In the genomic region with DNA sequence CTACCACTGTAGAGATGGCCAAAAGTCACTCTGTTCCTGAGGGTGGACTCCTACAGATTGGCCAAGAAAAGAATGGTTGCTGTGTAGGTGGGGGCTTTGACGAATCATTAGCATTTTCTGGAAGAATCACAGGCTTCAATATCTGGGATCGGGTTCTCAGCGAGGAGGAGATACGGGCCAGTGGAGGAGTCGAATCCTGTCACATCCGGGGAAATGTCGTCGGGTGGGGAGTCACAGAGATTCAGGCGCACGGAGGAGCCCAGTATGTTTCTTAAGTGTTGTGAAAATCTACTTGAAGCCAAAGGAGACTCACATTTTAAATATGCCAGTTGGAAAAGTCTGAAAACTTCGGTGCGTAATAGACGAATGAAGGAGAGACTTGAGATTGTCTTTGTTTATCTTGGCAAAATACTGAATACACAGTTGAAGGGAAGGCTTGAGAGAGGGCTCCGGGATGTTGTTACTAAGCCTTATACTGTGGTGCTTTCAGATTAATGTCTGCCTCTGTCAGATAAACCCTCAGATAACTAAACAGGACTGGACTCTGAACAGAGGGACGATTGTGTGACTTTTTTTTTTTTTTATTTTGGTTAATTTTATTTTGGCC, we compare ENCODE assay signal across 23 mouse cellular contexts. TPM values are rescaled to one million over a fixed set of nuclear protein-coding genes. Genes with fewer than 3 reads are reported as not detected.
DNase-seq lines count a peak whose midpoint lies in the region; ATAC-seq and TF ChIP-seq lines count a peak whose summit lies in the region.
"Had no signal": no experiment of that assay in that cellular context is flagged by ENCODE, and none has a peak within 500 bp of the region (broad histone marks: within the 10 kb centered on the region; RNA-seq: fewer than 3 reads in every experiment).

No protein-coding gene starts in this region.

- no peaks in the 10 kb centered on the region for H3K27me3 ChIP-seq in embryonic facial prominence, embryonic 12.5 days
- no peaks in the 10 kb centered on the region; the same call in 1 of the 2 replicates for H3K27me3 ChIP-seq in embryonic facial prominence, embryonic 10.5 days (replicated peaks; ENCODE audit: low read depth, poor library complexity, severe bottlenecking)
- no peaks in the 10 kb centered on the region for H3K27me3 ChIP-seq in limb, embryonic 14.5 days (ENCODE audit: control insufficient read depth, insufficient read depth, low read length)
- H3K27me3 ChIP-seq in limb, embryonic 10.5 days (ENCODE audit: low read depth, poor library complexity, severe bottlenecking), result no peaks in the 10 kb centered on the region
- no peaks in the 10 kb centered on the region; the same call in 1 of the 2 replicates for H3K27me3 ChIP-seq in embryonic facial prominence, embryonic 14.5 days (replicated peaks; ENCODE audit: control insufficient read depth, insufficient read depth, low read length)
- H3K27me3 ChIP-seq: neural tube, embryonic 15.5 days had no signal

- H3K4me3 ChIP-seq in embryonic facial prominence, embryonic 12.5 days, result no peak overlapping the region
- no peak overlapping the region for H3K4me3 ChIP-seq in embryonic facial prominence, embryonic 10.5 days
- no peak overlapping the region for H3K4me3 ChIP-seq in limb, embryonic 14.5 days (replicated peaks; ENCODE audit: low read length)
- H3K4me3 ChIP-seq in limb, embryonic 10.5 days, result no peak overlapping the region
- no peak overlapping the region for H3K4me3 ChIP-seq in embryonic facial prominence, embryonic 14.5 days (ENCODE audit: low read depth, low read length)
- H3K4me3 ChIP-seq: hindbrain, embryonic 10.5 days; neural tube, embryonic 15.5 days had no signal

- no peak overlapping the region for H3K9ac ChIP-seq in embryonic facial prominence, embryonic 12.5 days
- no peak overlapping the region for H3K9ac ChIP-seq in limb, embryonic 14.5 days (ENCODE audit: low read depth, low read length, severe bottlenecking)
- no peak overlapping the region for H3K9ac ChIP-seq in embryonic facial prominence, embryonic 14.5 days (ENCODE audit: low read depth, low read length)
- H3K9ac ChIP-seq: liver, postnatal 0 days; neural tube, embryonic 15.5 days had no signal

- no peak for DNase-seq in embryonic facial prominence, embryonic 10.5 days (ENCODE audit: low spot score)
- no peak for DNase-seq in limb, embryonic 14.5 days (ENCODE audit: low spot score)
- DNase-seq in limb, embryonic 10.5 days (ENCODE audit: low spot score), result no peak
- DNase-seq in embryonic facial prominence, embryonic 14.5 days (ENCODE audit: low spot score), result peak; percentile 44
- DNase-seq in heart, postnatal 4 days, result peak; percentile 17
- DNase-seq in cerebellum, postnatal 25 days, result no peak
- no peak for DNase-seq in adrenal gland, postnatal 14 days
- DNase-seq: cerebellum, adult 18-20 months; kidney, adult 11 months; layer of hippocampus, postnatal 36 days; liver; liver, postnatal 0 days; right cerebral cortex, postnatal 14 days; spleen, adult 18-20 months; thymus, postnatal 36 days had no signal

- H3K9me3 ChIP-seq in embryonic facial prominence, embryonic 12.5 days, result no peaks in the 10 kb centered on the region
- no peaks in the 10 kb centered on the region for H3K9me3 ChIP-seq in embryonic facial prominence, embryonic 10.5 days
- H3K9me3 ChIP-seq in limb, embryonic 14.5 days (ENCODE audit: control insufficient read depth, low read length), result no peaks in the 10 kb centered on the region
- no peaks in the 10 kb centered on the region for H3K9me3 ChIP-seq in limb, embryonic 10.5 days (replicated peaks)
- no peaks in the 10 kb centered on the region for H3K9me3 ChIP-seq in embryonic facial prominence, embryonic 14.5 days (ENCODE audit: control insufficient read depth, low read length)
- H3K9me3 ChIP-seq: hindbrain, embryonic 10.5 days; neural tube, embryonic 15.5 days had no signal

- WGBS in embryonic facial prominence, embryonic 12.5 days, result 76% methylated on average over 15 of the region's 15 CpGs
- 88% methylated on average over 15 of the region's 15 CpGs for WGBS in embryonic facial prominence, embryonic 10.5 days
- WGBS in limb, embryonic 14.5 days, result 83% methylated on average over 15 of the region's 15 CpGs
- 91% methylated on average over 15 of the region's 15 CpGs for WGBS in limb, embryonic 10.5 days
- 64% methylated on average over 15 of the region's 15 CpGs for WGBS in embryonic facial prominence, embryonic 14.5 days

- peaks cover 10% of the 10 kb centered on the region; the same call in 1 of the 2 replicates for H3K4me1 ChIP-seq in embryonic facial prominence, embryonic 12.5 days
- peaks cover 26% of the 10 kb centered on the region for H3K4me1 ChIP-seq in embryonic facial prominence, embryonic 10.5 days
- peaks cover 11% of the 10 kb centered on the region; the same call in 1 of the 2 replicates for H3K4me1 ChIP-seq in limb, embryonic 14.5 days (ENCODE audit: control insufficient read depth, insufficient read depth, low read length)
- H3K4me1 ChIP-seq in limb, embryonic 10.5 days, result peaks cover 26% of the 10 kb centered on the region
- peaks cover 5% of the 10 kb centered on the region; the same call in 1 of the 2 replicates for H3K4me1 ChIP-seq in embryonic facial prominence, embryonic 14.5 days (ENCODE audit: control insufficient read depth, insufficient read depth, low read length)

- peaks cover 4% of the 10 kb centered on the region; the same call in 1 of the 2 replicates for H3K36me3 ChIP-seq in embryonic facial prominence, embryonic 12.5 days
- H3K36me3 ChIP-seq in embryonic facial prominence, embryonic 10.5 days (replicated peaks), result peaks cover 6% of the 10 kb centered on the region
- peaks cover 9% of the 10 kb centered on the region for H3K36me3 ChIP-seq in limb, embryonic 14.5 days (ENCODE audit: control insufficient read depth, insufficient read depth, low read length)
- no peaks in the 10 kb centered on the region for H3K36me3 ChIP-seq in limb, embryonic 10.5 days
- no peaks in the 10 kb centered on the region for H3K36me3 ChIP-seq in embryonic facial prominence, embryonic 14.5 days (ENCODE audit: control insufficient read depth, insufficient read depth, low read length)
- H3K36me3 ChIP-seq: neural tube, embryonic 15.5 days had no signal

- TF ChIP-seq POLR2A in limb, embryonic 14.5 days (IDR thresholded peaks at IDR 0.05; ENCODE audit: borderline replicate concordance, extremely low read depth, insufficient read depth, insufficient read length), result no peak

- peak overlapping the region; percentile 57 for H3K27ac ChIP-seq in embryonic facial prominence, embryonic 12.5 days
- H3K27ac ChIP-seq in embryonic facial prominence, embryonic 10.5 days (replicated peaks), result no peak overlapping the region
- H3K27ac ChIP-seq in limb, embryonic 14.5 days (replicated peaks; ENCODE audit: low read depth, low read length), result 0 out of 2 replicates have a peak overlapping the region, but pooled peaks have one; percentile 20
- H3K27ac ChIP-seq in limb, embryonic 10.5 days, result no peak overlapping the region
- peak overlapping the region; percentile 61 for H3K27ac ChIP-seq in embryonic facial prominence, embryonic 14.5 days (replicated peaks; ENCODE audit: low read depth, low read length)
- H3K27ac ChIP-seq: hindbrain, embryonic 10.5 days; hindbrain, postnatal 0 days; neural tube, embryonic 15.5 days had no signal

- no peak overlapping the region for H3K4me2 ChIP-seq in embryonic facial prominence, embryonic 12.5 days (replicated peaks)
- H3K4me2 ChIP-seq in limb, embryonic 14.5 days (replicated peaks; ENCODE audit: low read depth, low read length, severe bottlenecking), result no peak overlapping the region
- H3K4me2 ChIP-seq in embryonic facial prominence, embryonic 14.5 days (ENCODE audit: low read depth, low read length), result peak overlapping the region; percentile 12; the same call in 1 of the 2 replicates
- H3K4me2 ChIP-seq: neural tube, embryonic 15.5 days had no signal

- no peak for ATAC-seq in embryonic facial prominence, embryonic 12.5 days (ENCODE audit: insufficient number of reproducible peaks, insufficient read depth, low FRiP score, low TSS enrichment)
- no peak for ATAC-seq in limb, embryonic 14.5 days (ENCODE audit: low FRiP score, low read depth)
- ATAC-seq in embryonic facial prominence, embryonic 14.5 days (ENCODE audit: low read depth), result no peak
- ATAC-seq: CD4-positive, CD25-positive, alpha-beta regulatory T cell, adult 4 months; forebrain, embryonic 16.5 days; hindbrain, postnatal 0 days; liver, postnatal 0 days; midbrain, embryonic 16.5 days had no signal

RNA-seq across cellular contexts. Expression of gene Ptx3, which starts 5.3 kb away (rescaled TPM):
- 48.8 and 50.4 TPM in 2 replicates for polyA plus RNA-seq in embryonic facial prominence, embryonic 12.5 days (2016; fragmentation: Nextera tagmentation; extraction: Ambion mirVana)
- polyA plus RNA-seq in embryonic facial prominence, embryonic 10.5 days (2016; fragmentation: Nextera tagmentation; extraction: Ambion mirVana), result 13.6 TPM in 2 replicates
- polyA plus RNA-seq in limb, embryonic 14.5 days (2012; rRNA removed), result 44.8 and 46.2 TPM in 2 replicates
- polyA plus RNA-seq in limb, embryonic 14.5 days (2014; fragmentation: Nextera tagmentation; extraction: Ambion mirVana), result 41.5 and 50.4 TPM in 2 replicates
- 4.3 and 6.0 TPM in 2 replicates for polyA plus RNA-seq in limb, embryonic 10.5 days (2016; fragmentation: Nextera tagmentation; extraction: Ambion mirVana)
- 26.1 and 28.9 TPM in 2 replicates for polyA plus RNA-seq in embryonic facial prominence, embryonic 14.5 days (2014; fragmentation: Nextera tagmentation; extraction: Ambion mirVana)
- 1 to 10 TPM; 3.7 to 4.3 TPM for total RNA-seq in heart, postnatal 4 days (2021)
- 0.44 and 0.45 TPM in 2 replicates for total RNA-seq in adrenal gland, postnatal 14 days (2021)
- total RNA-seq: megakaryocyte-erythroid progenitor cell, adult 5-6 weeks had no signal
- polyA plus RNA-seq: CD4-positive, CD25-positive, alpha-beta regulatory T cell, adult 4 months had no signal

Comparison
In these comparisons a context has a peak if more than half of its experiments do, and no peak if none do; other contexts are left out.
1. H3K27ac ChIP-seq: peak in embryonic facial prominence, embryonic 12.5 days (single experiment), limb, embryonic 14.5 days (single experiment) and embryonic facial prominence, embryonic 14.5 days (single experiment); none in embryonic facial prominence, embryonic 10.5 days (single experiment) and limb, embryonic 10.5 days (single experiment).
2. DNase-seq: peak in embryonic facial prominence, embryonic 14.5 days (single experiment) and heart, postnatal 4 days (single experiment); none in embryonic facial prominence, embryonic 10.5 days (single experiment), limb, embryonic 14.5 days (single experiment), limb, embryonic 10.5 days (single experiment), cerebellum, postnatal 25 days (0 of 2) and adrenal gland, postnatal 14 days (single experiment).